Mouse (Mus musculus): ENCODE results near the gene Slit3. TPM values are rescaled to one million over a fixed set of nuclear protein-coding genes. Genes with fewer than 3 reads are reported as not detected.

Gene Slit3
- polyA plus RNA-seq, 1 experiment from 2014 or later: 25.9 TPM

- no peak for ATAC-seq (ENCODE audit: low FRiP score)
- peaks cover 68% of the 10 kb centered on the region for H3K4me1 ChIP-seq (replicated peaks)
- H3K9ac ChIP-seq: no peak overlapping the region
- WGBS: 10% methylated on average over 9 of the region's 9 CpGs
- no peak overlapping the region for H3K4me3 ChIP-seq
- H3K9me3 ChIP-seq: no peaks in the 10 kb centered on the region
- no peaks in the 10 kb centered on the region for H3K36me3 ChIP-seq
- no peak overlapping the region for H3K4me2 ChIP-seq
- H3K27ac ChIP-seq: 0 out of 2 replicates have a peak overlapping the region, but pooled peaks have one; percentile 6
- peaks cover 14% of the 10 kb centered on the region; the same call in 1 of the 2 replicates for H3K27me3 ChIP-seq
Observed at GRCm38 (mm10) chr11:35505817-35506216, 384.8 kb downstream of the Slit3 start.

- no peaks in the 10 kb centered on the region for H3K9me3 ChIP-seq
- no peak overlapping the region for H3K4me3 ChIP-seq
- peaks cover 13% of the 10 kb centered on the region; the same call in 1 of the 2 replicates for H3K27me3 ChIP-seq
- 23% methylated on average over 9 of the region's 9 CpGs for WGBS
- H3K9ac ChIP-seq: no peak overlapping the region
- no peak for ATAC-seq (ENCODE audit: low FRiP score)
- H3K4me2 ChIP-seq: no peak overlapping the region
- peaks cover 73% of the 10 kb centered on the region for H3K4me1 ChIP-seq (replicated peaks)
- peak overlapping the region; percentile 30; the same call in 1 of the 2 replicates for H3K27ac ChIP-seq
- H3K36me3 ChIP-seq: no peaks in the 10 kb centered on the region
Observed at GRCm38 (mm10) chr11:35507781-35508390, 386.9 kb downstream of the Slit3 start.

GRCm38 (mm10) chr11:35512686-35513085 lies 391.7 kb downstream of the Slit3 start:
- H3K27me3 ChIP-seq: peaks cover 5% of the 10 kb centered on the region; the same call in 1 of the 2 replicates
- H3K9me3 ChIP-seq: no peaks in the 10 kb centered on the region
- H3K4me3 ChIP-seq: no peak overlapping the region
- H3K36me3 ChIP-seq: no peaks in the 10 kb centered on the region
- WGBS: 5% methylated on average over 4 of the region's 4 CpGs
- peak; percentile 45 for ATAC-seq (ENCODE audit: low FRiP score)
- H3K9ac ChIP-seq: no peak overlapping the region
- H3K4me2 ChIP-seq: 0 out of 2 replicates have a peak overlapping the region, but pooled peaks have one; percentile 13
- H3K4me1 ChIP-seq (replicated peaks): peaks cover 55% of the 10 kb centered on the region
- H3K27ac ChIP-seq: peak overlapping the region; percentile 78

- Histone ChIP-seq H3K36me3 (no peaks in the 10 kb centered on the region), H3K27me3 (peaks cover 5% of the 10 kb centered on the region; the same call in 1 of the 2 replicates), H3K4me2 (0 out of 2 replicates have a peak overlapping the region, but pooled peaks have one; percentile 13), H3K27ac (peak overlapping the region; percentile 78), H3K9me3 (no peaks in the 10 kb centered on the region), H3K4me3 (no peak overlapping the region), H3K9ac (no peak overlapping the region), H3K4me1 (replicated peaks) (peaks cover 49% of the 10 kb centered on the region)
- WGBS: 5% methylated on average over 6 of the region's 6 CpGs
- peak; percentile 43 for ATAC-seq (ENCODE audit: low FRiP score)
Observed at GRCm38 (mm10) chr11:35513343-35513742, 392.3 kb downstream of the Slit3 start.

- ATAC-seq (ENCODE audit: low FRiP score): no peak
- Histone ChIP-seq H3K9me3 (no peaks in the 10 kb centered on the region), H3K36me3 (no peaks in the 10 kb centered on the region), H3K4me2 (no peak overlapping the region), H3K4me1 (replicated peaks) (peaks cover 24% of the 10 kb centered on the region), H3K4me3 (no peak overlapping the region), H3K27me3 (no peaks in the 10 kb centered on the region), H3K9ac (no peak overlapping the region), H3K27ac (no peak overlapping the region)
- WGBS: 21% methylated on average over 10 of the region's 10 CpGs
Observed at GRCm38 (mm10) chr11:35522802-35523452, 401.9 kb downstream of the Slit3 start.

- Histone ChIP-seq H3K27ac (0 out of 2 replicates have a peak overlapping the region, but pooled peaks have one; percentile 10), H3K4me1 (replicated peaks) (peaks cover 29% of the 10 kb centered on the region), H3K9me3 (no peaks in the 10 kb centered on the region), H3K9ac (no peak overlapping the region), H3K36me3 (no peaks in the 10 kb centered on the region), H3K27me3 (no peaks in the 10 kb centered on the region), H3K4me2 (no peak overlapping the region), H3K4me3 (no peak overlapping the region)
- 27% methylated on average over 4 of the region's 4 CpGs for WGBS
- peak; percentile 40 for ATAC-seq (ENCODE audit: low FRiP score)
Observed at GRCm38 (mm10) chr11:35523773-35524172, 402.7 kb downstream of the Slit3 start.

- H3K27me3 ChIP-seq: no peaks in the 10 kb centered on the region
- WGBS: 64% methylated on average over 9 of the region's 9 CpGs
- H3K36me3 ChIP-seq: no peaks in the 10 kb centered on the region
- H3K9ac ChIP-seq: no peak overlapping the region
- peaks cover 40% of the 10 kb centered on the region for H3K4me1 ChIP-seq (replicated peaks)
- H3K4me2 ChIP-seq: no peak overlapping the region
- H3K27ac ChIP-seq: 0 out of 2 replicates have a peak overlapping the region, but pooled peaks have one; percentile 9
- no peaks in the 10 kb centered on the region for H3K9me3 ChIP-seq
- no peak overlapping the region for H3K4me3 ChIP-seq
- ATAC-seq (ENCODE audit: low FRiP score): no peak
Observed at GRCm38 (mm10) chr11:35526219-35526762, 405.3 kb downstream of the Slit3 start.

- H3K4me3 ChIP-seq: no peak overlapping the region
- no peak overlapping the region for H3K9ac ChIP-seq
- peak; percentile 57; the same call in 1 of the 2 replicates for ATAC-seq (ENCODE audit: low FRiP score)
- WGBS: 30% methylated on average over 7 of the region's 7 CpGs
- H3K27ac ChIP-seq: peak overlapping the region; percentile 77
- H3K4me1 ChIP-seq (replicated peaks): peaks cover 44% of the 10 kb centered on the region
- H3K27me3 ChIP-seq: no peaks in the 10 kb centered on the region
- no peak overlapping the region for H3K4me2 ChIP-seq
- H3K36me3 ChIP-seq: no peaks in the 10 kb centered on the region
- no peaks in the 10 kb centered on the region for H3K9me3 ChIP-seq
Observed at GRCm38 (mm10) chr11:35527816-35528462, 406.9 kb downstream of the Slit3 start.

- Histone ChIP-seq H3K27ac (no peak overlapping the region), H3K27me3 (peaks cover 11% of the 10 kb centered on the region; the same call in 1 of the 2 replicates), H3K4me2 (no peak overlapping the region), H3K4me1 (replicated peaks) (peaks cover 37% of the 10 kb centered on the region), H3K9ac (no peak overlapping the region), H3K36me3 (no peaks in the 10 kb centered on the region), H3K9me3 (no peaks in the 10 kb centered on the region), H3K4me3 (no peak overlapping the region)
- no peak for ATAC-seq (ENCODE audit: low FRiP score)
- WGBS: 78% methylated on average over 6 of the region's 6 CpGs
Observed at GRCm38 (mm10) chr11:35535027-35535426, 414.0 kb downstream of the Slit3 start.

- Histone ChIP-seq H3K9ac (no peak overlapping the region), H3K36me3 (no peaks in the 10 kb centered on the region), H3K27me3 (peaks cover 11% of the 10 kb centered on the region; the same call in 1 of the 2 replicates), H3K4me3 (no peak overlapping the region), H3K27ac (peak overlapping the region; percentile 56; the same call in 1 of the 2 replicates), H3K4me2 (peak overlapping the region; percentile 25; the same call in 1 of the 2 replicates), H3K9me3 (no peaks in the 10 kb centered on the region), H3K4me1 (replicated peaks) (peaks cover 47% of the 10 kb centered on the region)
- ATAC-seq (ENCODE audit: low FRiP score): peak; percentile 82
- WGBS: 22% methylated on average over 18 of the region's 18 CpGs
Observed at GRCm38 (mm10) chr11:35537128-35538088, 416.4 kb downstream of the Slit3 start.

GRCm38 (mm10) chr11:35542731-35543130 lies 421.7 kb downstream of the Slit3 start:
- H3K36me3 ChIP-seq: no peaks in the 10 kb centered on the region
- ATAC-seq (ENCODE audit: low FRiP score): no peak
- no peaks in the 10 kb centered on the region for H3K9me3 ChIP-seq
- H3K27ac ChIP-seq: peak overlapping the region; percentile 14; the same call in 1 of the 2 replicates
- 91% methylated on average over 10 of the region's 10 CpGs for WGBS
- H3K4me2 ChIP-seq: no peak overlapping the region
- peaks cover 17% of the 10 kb centered on the region for H3K27me3 ChIP-seq
- no peak overlapping the region for H3K9ac ChIP-seq
- peaks cover 62% of the 10 kb centered on the region for H3K4me1 ChIP-seq (replicated peaks)
- H3K4me3 ChIP-seq: no peak overlapping the region
